Mouse (Mus musculus): ENCODE measurements at regions not wholly inside any gene's neighbourhood (a gene's known extent, or its start where the extent isn't known, plus 50 kb on each side); places are given as distances from the start of the nearest gene placed in this dataset.

DNA sequence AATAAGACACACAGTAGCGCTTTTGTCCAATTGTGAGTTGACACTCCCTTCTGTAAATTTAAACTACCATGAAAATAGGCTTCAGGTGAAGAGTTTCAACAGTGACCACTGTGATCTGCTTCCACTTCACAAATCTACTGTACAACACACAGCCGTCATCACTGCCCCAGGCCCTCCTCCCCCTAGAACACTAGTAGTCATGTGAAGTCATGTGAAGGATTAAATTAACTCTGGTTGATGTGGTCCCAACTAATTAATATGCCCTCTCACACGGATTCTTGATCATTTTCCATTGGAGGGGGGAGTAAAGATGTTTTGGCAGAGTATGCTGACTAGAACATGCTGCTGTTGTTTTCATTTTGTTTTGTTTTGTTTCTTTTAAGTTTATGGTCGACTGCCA lies 316.2 kb upstream of the Cdh18 start:
- TF ChIP-seq GATA1 (IDR thresholded peaks at IDR 0.05; ENCODE audit: borderline replicate concordance, low read length) = no peak
- no peak for TF ChIP-seq FLI1 (IDR thresholded peaks at IDR 0.05; ENCODE audit: low read length)

Measured in megakaryocyte, embryonic 14.5 days (primary cell).